Mouse (Mus musculus): ENCODE measurements around the gene Tmed9. TPM values are rescaled to one million over a fixed set of nuclear protein-coding genes. Genes with fewer than 3 reads are reported as not detected.
A peak's percentile ranks its signal among the peaks of the same experiment; 100 is the strongest.

The Tmed9 gene
- 350 TPM for polyA plus RNA-seq (2021)

DNA sequence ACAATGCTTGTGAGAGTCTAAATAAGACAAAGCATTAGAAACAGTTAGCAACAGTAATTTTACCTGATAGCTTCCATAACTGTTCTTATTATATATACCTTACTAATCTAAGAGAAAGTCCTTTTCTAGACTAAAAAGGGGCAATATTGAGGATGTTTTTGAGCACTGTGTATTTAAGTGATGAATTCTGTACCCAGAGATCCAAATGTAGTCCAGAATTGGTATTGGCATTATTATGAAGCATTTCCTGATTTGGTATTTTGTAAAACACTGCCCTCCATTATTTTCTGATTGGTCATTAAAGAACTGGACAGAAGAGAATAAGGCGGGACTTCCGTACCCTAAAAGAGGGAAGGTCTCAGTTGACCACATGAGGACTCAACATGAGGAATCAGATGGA, at the start of gene Tmed9:
Tmed9 (plus strand) TSS at position 301 of the 400 bp plus-strand sequence.
- ATAC-seq (no peak), DNase-seq (ENCODE audit: low read depth, low spot score) (no peak)
- CTCF ChIA-PET, result no interaction called here
- in situ Hi-C loops (cut with MboI; ENCODE audit: low pct_unique_long_range_greater_than_20kb), result no loop called here
- TF ChIP-seq CTCF (IDR thresholded peaks at IDR 0.05), result no peak
- POLR2A ChIA-PET, result no interaction called here
- no peaks in the 10 kb centered on the region for H3K27me3 ChIP-seq

DNA sequence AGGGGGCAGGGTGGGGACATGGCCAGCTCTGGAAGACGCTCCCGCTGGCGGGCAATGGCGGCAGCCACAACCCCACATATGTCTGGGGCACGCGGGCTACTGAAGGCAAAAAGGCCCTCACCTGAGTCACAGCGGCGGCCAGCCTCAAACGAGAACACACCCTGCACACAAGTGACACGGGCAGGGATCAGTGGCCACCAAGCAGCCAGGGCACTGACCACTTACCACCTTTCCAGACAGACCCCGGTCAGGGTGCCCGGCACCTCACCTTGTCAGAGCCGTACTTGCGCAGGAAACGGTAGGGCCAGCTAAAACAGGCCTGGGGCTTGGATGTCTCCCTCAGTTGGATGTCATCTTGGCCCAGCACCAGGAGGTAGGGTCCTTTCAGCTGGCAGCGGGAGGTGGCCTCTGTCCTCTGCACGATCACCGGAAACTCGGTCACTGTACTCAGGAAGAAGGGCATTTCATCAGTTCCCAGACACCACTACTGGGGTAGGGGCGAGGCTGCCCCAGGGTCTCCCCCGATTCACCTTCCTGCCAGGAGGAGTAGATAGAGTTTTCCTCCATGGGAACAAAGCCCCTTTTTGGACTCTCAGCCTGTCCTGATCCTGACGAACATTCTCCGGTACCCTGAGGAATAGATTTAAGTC, 49.5 kb upstream of the Tmed9 start:
- CTCF ChIA-PET, result no interaction called here
- POLR2A ChIA-PET, result no interaction called here
- TF ChIP-seq CTCF (IDR thresholded peaks at IDR 0.05), result no peak
- peaks cover 3% of the 10 kb centered on the region for H3K27me3 ChIP-seq
- in situ Hi-C loops (cut with MboI; ENCODE audit: low pct_unique_long_range_greater_than_20kb), result no loop called here
- DNase-seq (ENCODE audit: low read depth, low spot score) (no peak), ATAC-seq (no peak)

DNA sequence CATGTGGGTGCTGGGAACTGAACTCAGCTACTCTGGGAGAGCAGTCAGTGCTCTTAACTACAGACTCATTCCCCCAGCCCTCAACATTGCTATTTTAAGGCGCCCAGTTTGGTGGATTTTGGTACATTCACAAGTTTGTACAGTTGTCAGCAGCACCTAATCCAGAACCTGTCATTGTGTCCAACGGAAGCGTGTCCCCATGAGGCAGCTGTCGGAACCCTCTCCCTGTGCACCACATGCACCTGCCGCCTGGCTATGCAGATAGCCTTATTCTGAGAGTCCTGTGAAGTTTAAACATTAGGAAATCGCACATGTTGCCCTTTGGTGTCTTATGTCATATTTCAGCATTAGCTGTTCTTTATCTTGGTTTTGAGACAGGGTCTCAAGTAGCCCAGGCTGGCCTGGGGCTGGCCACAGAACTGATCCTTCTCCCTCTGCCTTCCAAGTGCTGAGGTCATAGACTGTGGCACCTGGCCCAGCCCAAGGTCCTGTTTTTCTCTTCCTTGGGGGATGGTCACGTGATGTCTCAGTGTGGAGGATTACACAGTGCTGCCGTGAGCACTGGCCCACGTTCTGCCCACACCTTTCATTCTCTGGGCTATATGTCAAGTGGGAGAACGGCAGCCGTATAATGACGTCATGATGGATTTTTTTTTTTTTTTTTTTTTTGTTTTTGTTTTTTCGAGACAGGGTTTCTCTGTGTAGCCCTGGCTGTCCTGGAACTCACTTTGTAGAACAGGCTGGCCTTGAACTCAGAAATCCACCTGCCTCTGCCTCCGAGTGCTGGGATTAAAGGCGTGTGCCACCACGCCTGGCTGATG, 47.6 kb upstream of the Tmed9 start:
- in situ Hi-C loops (cut with MboI; ENCODE audit: low pct_unique_long_range_greater_than_20kb), result no loop called here
- TF ChIP-seq CTCF (IDR thresholded peaks at IDR 0.05), result no peak
- H3K27me3 ChIP-seq, result no peaks in the 10 kb centered on the region
- no peak for DNase-seq (ENCODE audit: low read depth, low spot score)
- POLR2A ChIA-PET, result no interaction called here
- CTCF ChIA-PET, result interaction anchor here (1.8 kb wide), 1 partner anchor 119 kb away, joined by 6 read pairs; no protein-coding TSS in a partner anchor
- no peak for ATAC-seq

DNA sequence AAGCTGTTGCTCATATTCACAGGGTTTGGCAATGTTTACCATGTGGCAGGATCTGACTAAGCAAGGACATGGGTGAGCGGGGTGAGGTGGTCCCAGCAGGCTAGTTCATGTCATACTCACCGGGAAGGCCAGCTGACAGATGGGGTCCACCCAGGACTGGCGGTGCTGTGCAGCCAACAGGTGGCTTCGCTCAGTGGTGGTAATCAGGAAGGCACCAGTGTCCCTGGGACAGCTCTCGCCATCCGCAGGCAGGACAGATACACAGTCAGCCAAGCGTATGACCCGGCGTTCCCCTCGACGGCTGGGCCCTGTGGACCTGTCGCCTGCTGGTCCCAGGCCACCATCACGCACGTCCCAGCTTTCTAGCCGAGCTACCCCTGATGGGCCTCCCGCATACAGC, 46.3 kb upstream of the Tmed9 start:
- in situ Hi-C loops (cut with MboI; ENCODE audit: low pct_unique_long_range_greater_than_20kb), result no loop called here
- H3K27me3 ChIP-seq, result no peaks in the 10 kb centered on the region
- no peak for DNase-seq (ENCODE audit: low read depth, low spot score)
- ChIA-PET POLR2A (no interaction called here), CTCF (interaction anchor here (1.0 to 2.6 kb wide), 2 partner anchors 9 to 13 kb away, joined by 4 to 7 read pairs; partner anchors contain the start of genes Ddx41 and Pdlim7)
- no peak for TF ChIP-seq CTCF (IDR thresholded peaks at IDR 0.05)
- no peak for ATAC-seq

DNA sequence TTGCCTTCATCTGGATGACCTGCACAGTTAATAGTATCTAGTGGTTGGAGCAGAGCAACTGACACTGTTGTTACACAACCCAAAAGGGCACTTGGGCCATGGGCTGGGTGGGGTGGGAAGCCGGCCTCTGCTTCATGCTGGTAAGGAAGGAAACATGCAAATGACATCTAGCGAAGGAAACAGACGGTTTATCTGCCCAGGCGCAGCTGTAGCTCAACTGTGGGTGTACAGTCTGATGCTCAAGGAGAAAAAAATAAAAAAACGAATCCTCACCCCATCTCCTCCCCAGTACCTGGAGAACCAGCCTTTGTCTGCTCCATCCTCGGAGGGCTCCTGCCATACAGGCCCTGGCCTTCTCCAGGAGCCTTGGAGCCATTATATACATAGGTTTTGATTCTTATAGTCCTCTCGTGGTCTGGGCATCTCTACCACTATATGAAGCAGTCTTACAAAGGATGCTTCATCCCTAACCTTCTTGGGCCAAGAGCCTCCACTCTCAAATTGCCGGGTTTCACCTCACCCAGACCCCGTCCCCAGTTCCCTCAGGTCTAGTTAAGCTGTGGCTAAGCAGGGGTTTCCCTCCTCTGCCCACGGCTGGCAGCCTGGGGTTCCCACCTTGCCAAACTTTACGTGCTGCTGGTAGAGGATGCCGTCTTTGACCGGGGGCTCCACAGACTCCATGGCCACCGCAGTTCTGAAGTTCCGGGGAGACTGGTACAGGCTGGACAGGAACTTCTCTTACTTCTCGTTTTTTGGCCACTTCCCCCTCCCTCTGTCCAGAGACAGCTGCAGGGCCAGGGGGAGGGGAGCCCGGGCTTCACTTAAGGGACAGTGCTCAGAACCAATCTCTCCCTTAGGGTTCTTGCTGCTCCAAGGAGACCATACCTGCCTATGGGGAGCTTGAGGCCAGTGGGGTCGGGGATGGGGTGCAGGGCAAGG, 45.4 kb upstream of the Tmed9 start:
- no peak for ATAC-seq
- no peak for TF ChIP-seq CTCF (IDR thresholded peaks at IDR 0.05)
- CTCF ChIA-PET, result interaction anchor here (1.0 to 2.6 kb wide), 2 partner anchors 8 to 14 kb away, joined by 4 to 7 read pairs; partner anchors contain the start of genes Ddx41 and Pdlim7
- no peak for DNase-seq (ENCODE audit: low read depth, low spot score)
- POLR2A ChIA-PET, result no interaction called here
- in situ Hi-C loops (cut with MboI; ENCODE audit: low pct_unique_long_range_greater_than_20kb), result no loop called here
- H3K27me3 ChIP-seq, result no peaks in the 10 kb centered on the region

DNA sequence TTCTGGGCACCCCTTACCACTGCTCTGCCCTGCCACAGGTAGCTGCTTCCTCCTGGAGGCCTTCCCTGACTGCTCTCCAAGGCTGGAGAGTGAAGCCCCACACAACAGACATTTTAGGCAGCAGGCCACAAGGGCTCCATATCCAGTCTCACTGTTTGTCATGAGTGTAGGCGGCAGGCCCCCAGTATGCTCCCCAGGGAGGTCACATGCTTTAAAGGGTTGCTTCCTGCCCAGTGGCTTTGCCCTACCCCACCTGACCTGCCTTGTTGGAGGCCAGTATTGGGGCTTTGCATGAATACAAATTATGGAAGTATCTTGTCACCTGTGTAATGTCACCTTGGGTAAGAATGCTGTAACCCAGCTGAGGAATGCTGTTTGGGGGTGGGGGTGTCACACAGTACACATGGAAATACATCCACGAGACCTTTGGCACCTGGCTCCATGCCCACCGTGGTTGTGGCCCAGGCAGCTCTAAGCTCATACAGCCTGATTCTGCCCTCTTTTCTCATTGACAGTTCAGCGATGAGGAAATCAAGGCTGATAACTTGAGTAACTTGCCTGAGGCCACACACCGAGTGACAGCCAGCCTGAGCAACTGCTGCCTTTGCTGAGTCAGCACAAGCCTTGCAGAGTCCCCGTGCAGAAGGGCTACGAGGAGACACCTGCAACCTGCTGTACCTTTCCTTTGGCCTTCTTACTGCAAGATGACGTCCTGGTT, 44.2 kb upstream of the Tmed9 start, which contains the start of gene Dok3:
Dok3 (minus strand) TSS at position 99 of the 718 bp plus-strand sequence.
- no peak for TF ChIP-seq CTCF (IDR thresholded peaks at IDR 0.05)
- in situ Hi-C loops (cut with MboI; ENCODE audit: low pct_unique_long_range_greater_than_20kb), result no loop called here
- DNase-seq (ENCODE audit: low read depth, low spot score) (no peak), ATAC-seq (no peak)
- no peaks in the 10 kb centered on the region for H3K27me3 ChIP-seq
- POLR2A ChIA-PET, result no interaction called here
- CTCF ChIA-PET, result interaction anchor here (2.6 kb wide), 1 partner anchor 16 kb away, joined by 7 read pairs; the partner anchor contains the start of gene Pdlim7

DNA sequence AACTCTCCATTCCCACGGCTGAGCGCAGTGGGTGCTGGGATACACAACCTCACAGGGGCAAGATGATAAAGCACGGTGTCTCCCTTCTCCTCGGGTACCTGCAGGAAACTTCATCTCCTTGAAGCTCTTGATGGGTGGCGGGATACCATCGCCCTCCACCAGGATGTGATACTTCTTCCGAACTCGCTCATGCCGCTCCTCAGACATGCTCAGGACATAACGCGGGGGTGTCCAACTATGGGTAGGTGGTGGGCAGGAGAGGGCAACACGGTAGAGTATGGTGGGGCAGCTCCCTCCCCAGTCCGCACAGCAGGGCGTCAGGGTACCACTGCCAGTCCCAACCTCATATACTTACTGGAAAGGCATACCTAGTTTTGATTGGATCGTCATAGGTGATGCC, 38.3 kb upstream of the Tmed9 start:
- POLR2A ChIA-PET, result interaction anchor here (0.6 kb wide), 1 partner anchor 40 kb away, joined by 4 read pairs; no protein-coding TSS in a partner anchor
- ATAC-seq, result no peak
- CTCF ChIA-PET, result interaction anchor here (0.8 kb wide), 1 partner anchor 72 kb away, joined by 3 read pairs; no protein-coding TSS in a partner anchor
- no peak for TF ChIP-seq CTCF (IDR thresholded peaks at IDR 0.05)
- in situ Hi-C loops (cut with MboI; ENCODE audit: low pct_unique_long_range_greater_than_20kb), result no loop called here
- DNase-seq (ENCODE audit: low read depth, low spot score), result no peak
- no peaks in the 10 kb centered on the region for H3K27me3 ChIP-seq

DNA sequence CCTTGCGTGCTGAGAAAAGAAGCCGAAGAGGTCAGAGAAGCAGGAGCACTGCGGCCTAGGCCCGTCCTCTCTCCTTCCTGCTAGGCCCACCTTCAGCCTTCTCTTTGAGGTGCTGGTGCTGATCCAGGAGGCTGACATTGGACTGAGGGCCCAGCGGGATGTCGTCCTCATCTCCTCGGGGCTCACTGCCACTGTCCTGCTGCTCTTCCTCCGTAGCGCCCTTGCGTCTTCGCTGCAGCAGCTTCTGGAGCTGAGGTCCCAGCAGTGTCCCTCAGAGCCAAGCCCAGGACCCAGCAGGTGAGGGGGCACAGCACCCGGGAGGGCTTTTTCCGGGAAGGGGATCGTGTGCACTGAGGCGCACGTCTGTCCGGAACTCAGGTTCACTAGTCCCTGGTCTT, 37.7 kb upstream of the Tmed9 start:
- ChIA-PET POLR2A (interaction anchor here (0.6 kb wide), 1 partner anchor 114 kb away, joined by 3 read pairs; no protein-coding TSS in a partner anchor), CTCF (interaction anchor here (0.7 to 1.6 kb wide), 8 partner anchors 8 to 70 kb away, joined by 3 to 9 read pairs (median 4); no protein-coding TSS in a partner anchor)
- no peaks in the 10 kb centered on the region for H3K27me3 ChIP-seq
- ATAC-seq, result peak; percentile 2
- in situ Hi-C loops (cut with MboI; ENCODE audit: low pct_unique_long_range_greater_than_20kb), result no loop called here
- DNase-seq (ENCODE audit: low read depth, low spot score), result no peak
- no peak for TF ChIP-seq CTCF (IDR thresholded peaks at IDR 0.05)

Data from Patski (cell line).